Mouse (Mus musculus) frontal cortex, adult 2 months (tissue): ENCODE results near the gene Cutc. TPM values are rescaled to one million over a fixed set of nuclear protein-coding genes. Genes with fewer than 3 reads are reported as not detected.

Source experiments
- DNase-seq, 2 experiments: peaks; one replicate each; pipeline ENCODE4 v3.0.0; 2022; ENCODE audit warnings: low spot score in 1 of 2; ENCODE audit errors: extremely low spot score in 1 of 2
- polyA plus RNA-seq: library from polyadenylated mRNA; depleted of rRNA; stranded (reverse); fragments of >200 nt; gene quantifications from 2 replicates; pipeline ENCODE4 v1.2.3, GENCODE M21; 2012; rRNA removed

The Cutc gene
- 8.1 and 8.7 TPM in 2 replicates for polyA plus RNA-seq

- DNase-seq, result peak; percentile 92 to 97
Measured at GRCm38 (mm10) chr19:43752489-43753225, at the start of gene Cutc, which contains the start of gene Cox15. TSS of gene Cutc (plus strand) at chr19:43752996. TSS of gene Cox15 (minus strand) at chr19:43753000.

DNA sequence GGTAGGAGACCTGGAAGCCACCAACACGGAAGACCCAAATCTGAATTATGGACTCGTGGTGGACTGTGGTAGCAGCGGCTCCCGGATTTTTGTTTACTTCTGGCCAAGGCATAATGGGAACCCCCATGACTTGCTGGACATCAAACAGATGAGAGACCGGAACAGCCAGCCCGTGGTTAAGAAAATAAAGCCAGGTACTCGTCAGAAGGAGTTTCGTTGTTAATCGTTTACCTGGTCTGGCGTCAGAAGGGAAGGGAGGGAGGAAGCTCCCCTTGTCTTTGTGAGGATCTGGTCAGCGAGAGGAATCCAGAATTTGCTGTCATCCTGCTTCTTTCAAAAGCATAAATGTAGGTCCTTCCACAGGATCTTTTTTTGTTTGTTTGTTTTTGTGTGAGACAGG lies 48.6 kb upstream of the Cutc start:
- DNase-seq, result no peak

DNA sequence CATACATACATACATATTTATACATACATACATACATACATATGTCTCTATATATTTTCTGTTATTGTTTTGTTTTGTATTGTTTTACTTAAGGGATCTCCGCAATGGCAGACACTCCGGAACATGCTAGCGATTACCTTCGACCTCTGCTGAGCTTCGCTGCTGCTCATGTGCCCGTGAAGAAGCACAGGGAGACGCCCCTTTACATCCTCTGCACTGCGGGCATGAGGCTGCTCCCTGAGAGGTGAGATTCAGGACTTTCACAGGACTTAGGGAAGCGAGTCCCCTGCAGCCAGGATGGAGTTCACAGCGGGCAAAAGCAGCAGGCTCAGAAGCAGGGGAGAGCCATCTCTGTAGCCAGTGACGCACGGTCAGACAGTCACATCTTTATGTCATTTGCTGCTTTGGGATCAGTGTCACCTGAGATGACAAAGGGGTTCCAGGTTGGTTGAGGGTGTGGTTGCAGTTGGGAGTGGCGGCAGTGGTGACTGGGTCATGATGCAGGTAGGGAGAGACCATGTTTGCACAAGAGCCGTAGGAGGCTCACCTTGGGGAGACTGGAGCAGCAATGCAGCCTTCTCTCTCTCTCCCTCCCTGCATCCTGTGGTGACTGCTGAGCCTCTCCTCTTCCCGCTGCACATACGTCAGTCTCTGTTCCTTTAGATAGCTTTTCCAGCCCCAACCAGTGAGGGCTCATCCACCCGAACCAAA lies 47.9 kb upstream of the Cutc start:
- DNase-seq, result no peak

DNA sequence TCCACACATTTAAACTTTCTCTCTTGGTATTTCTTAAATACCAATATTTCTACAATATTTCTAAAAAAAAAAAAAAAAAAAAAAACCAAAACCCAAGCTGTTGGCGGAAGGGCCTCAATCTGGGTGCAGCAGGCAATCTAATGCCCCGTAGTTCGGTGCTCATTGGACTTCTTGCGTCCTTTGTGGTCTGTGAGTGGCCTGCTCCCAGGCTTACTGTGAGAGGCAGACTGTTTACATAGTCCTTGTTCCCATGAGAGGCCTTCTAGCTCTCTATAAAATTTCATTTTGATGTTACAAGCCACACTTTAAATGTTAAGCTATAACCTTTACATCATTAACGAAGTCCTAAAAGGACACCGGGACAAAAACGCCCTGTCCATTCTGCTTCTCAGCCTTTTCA lies 44.6 kb upstream of the Cutc start:
- DNase-seq, result no peak

DNA sequence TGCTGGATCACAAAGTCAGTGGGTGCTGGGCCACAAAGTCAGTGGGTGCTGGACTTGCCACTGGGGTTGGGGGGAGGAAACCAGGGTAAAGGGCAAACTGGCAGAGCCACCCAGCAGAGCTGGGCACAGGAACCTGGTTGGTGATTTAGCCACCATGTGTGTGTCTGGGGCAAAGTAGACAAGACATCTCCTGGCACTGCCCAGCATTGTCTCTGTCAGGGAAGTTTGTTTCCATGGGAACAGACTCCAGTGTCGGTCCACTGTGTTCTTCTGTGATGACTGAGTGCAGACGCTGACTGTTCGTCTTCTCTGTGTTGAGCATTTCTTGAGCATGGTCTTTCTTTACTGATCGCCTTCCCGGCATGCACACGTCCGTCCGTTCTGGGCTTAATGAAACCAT lies 43.5 kb upstream of the Cutc start:
- DNase-seq, result no peak

DNA sequence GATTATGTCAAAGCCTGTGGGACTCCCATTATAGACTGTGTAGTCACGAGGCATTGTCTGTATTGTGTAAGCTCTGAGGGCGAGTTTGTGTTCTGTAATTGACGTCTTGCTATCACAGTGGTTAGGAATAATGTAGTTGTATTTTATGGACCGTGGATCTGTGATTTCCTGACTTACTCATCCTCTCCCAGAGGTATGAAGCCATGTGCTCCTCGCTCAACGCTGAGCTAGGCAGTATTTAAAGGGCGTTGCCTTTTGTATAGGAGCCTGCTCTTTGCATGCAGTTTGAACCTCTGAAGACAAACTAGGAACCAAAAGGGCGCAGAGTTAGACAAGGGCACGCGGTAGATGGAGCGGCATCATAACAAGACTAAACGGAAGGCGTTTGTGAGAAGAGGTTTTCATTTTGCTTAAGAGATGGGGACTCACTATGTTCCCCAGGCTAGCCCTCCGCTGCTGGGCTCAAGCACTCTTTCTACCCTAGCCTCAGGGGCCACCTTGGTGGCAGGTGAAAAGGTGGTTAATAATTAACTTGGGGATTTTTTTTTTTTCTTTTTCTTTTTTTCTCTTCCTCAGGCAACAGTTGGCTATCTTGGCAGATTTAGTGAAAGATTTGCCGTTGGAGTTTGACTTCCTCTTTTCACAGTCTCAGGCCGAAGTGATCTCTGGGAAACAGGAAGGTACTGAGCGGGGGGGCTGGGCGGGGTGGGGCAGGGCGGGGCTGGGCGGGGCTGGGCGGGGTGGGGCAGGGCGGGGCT lies 41.5 kb upstream of the Cutc start:
- no peak for DNase-seq

- DNase-seq, result no peak
Measured at GRCm38 (mm10) chr19:43711971-43712370, 40.8 kb upstream of the Cutc start.

DNA sequence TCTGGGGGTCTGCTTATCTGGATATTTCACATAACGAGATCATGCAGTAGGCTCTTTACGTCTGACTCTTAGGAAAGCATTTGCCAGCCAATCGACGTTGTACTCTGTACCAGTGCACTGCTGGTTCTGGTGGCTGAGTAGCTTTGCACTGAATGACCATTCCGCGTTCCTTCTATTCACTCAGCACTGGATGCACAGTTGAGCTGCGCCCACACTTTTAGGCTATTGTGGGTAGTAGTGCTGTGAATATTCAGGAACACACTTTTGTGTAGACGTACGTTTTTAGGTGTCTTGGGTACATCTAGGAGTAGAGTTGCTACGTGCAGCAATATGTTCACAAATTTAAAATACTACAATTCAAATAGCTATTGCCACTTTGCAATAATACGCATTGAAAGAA lies 32.7 kb upstream of the Cutc start:
- DNase-seq, result no peak

DNA sequence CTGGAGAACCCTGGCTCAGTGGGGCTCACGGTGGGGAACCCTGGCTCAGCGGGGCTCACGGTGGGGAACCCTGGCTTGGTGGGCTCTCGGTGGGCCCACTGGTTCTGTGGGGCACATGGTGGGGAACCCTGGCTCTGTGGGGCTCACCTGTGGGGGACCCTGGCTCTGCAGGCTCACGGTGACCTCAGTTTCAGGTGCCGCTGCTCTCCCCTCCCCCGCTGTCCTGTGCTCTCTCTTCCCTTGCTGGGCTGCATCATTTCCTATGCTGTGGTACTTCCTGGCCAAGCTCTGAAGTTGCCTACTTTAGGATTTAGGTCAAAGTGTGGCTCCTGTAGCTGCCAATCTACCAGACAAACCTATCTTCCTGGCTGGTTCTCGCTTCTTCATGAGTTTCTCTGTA lies 29.9 kb upstream of the Cutc start:
- DNase-seq, result no peak

- no peak for DNase-seq
Measured at GRCm38 (mm10) chr19:43723501-43723900, 29.3 kb upstream of the Cutc start.

- no peak for DNase-seq
Measured at GRCm38 (mm10) chr19:43724194-43724593, 28.6 kb upstream of the Cutc start.

DNA sequence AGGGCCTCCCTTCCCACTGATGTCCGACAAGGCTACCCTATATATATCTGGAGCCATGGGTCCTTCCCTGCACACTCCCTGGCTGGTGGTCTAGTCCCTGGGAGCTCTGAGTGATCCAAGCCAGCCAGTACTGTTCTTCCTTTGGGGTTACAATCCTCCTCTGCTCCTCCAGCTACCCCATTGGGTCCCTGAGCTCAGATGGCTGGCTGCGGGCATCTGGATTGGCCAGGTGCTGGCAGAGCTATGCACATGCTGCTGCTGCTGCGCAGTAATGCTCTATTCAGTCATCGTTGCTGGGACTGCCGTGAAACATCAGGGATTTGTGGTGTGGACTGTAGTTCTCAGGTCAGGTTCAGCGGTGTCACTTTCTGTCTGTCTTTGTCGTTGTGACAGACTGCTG lies 28.0 kb upstream of the Cutc start:
- no peak for DNase-seq

- no peak for DNase-seq
Measured at GRCm38 (mm10) chr19:43726510-43727146, 26.2 kb upstream of the Cutc start.

DNA sequence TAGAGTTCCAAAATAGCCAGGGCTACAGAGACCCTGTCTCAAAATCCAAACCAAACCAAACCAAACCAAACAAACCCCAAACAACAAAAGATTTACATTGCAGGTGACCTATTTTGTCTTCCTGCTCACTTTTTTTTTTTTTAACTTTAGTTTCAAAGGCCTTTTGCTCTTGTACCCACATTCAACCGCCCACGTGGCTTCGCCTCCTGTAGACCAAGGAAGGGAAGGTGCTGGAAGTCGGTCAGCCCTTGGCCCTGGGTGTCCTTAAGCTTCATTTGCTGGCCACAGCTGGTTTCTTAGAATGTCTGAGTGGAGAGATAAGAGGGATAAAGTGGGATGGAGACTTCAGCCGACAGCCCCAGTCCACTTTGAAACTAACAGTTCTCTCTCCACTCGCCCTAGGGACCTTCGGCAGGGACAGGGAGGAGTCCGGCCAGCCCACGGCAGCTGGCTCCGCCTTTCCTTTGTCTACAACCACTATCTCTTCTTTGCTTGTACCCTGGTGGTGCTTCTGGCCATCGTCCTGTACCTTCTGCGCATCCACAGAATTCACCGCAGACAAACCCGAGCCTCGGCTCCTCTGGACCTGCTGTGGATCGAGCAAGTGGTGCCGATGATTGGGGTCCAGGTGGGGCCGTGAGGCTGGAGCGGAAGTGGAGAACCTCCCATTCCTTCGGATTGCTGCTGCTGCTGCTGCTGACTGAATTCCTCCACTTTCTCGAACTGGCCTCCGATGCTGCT lies 23.3 kb upstream of the Cutc start:
- DNase-seq, result no peak

- no peak for DNase-seq
Measured at GRCm38 (mm10) chr19:43730037-43730428, 22.8 kb upstream of the Cutc start.

GRCm38 (mm10) chr19:43731157-43731556 lies 21.6 kb upstream of the Cutc start:
- no peak for DNase-seq

- no peak for DNase-seq
Measured at GRCm38 (mm10) chr19:43738409-43738808, 14.4 kb upstream of the Cutc start.

- no peak for DNase-seq
Measured at GRCm38 (mm10) chr19:43743401-43743800, 9.4 kb upstream of the Cutc start.

GRCm38 (mm10) chr19:43745740-43746139 lies 7.1 kb upstream of the Cutc start:
- no peak for DNase-seq

DNA sequence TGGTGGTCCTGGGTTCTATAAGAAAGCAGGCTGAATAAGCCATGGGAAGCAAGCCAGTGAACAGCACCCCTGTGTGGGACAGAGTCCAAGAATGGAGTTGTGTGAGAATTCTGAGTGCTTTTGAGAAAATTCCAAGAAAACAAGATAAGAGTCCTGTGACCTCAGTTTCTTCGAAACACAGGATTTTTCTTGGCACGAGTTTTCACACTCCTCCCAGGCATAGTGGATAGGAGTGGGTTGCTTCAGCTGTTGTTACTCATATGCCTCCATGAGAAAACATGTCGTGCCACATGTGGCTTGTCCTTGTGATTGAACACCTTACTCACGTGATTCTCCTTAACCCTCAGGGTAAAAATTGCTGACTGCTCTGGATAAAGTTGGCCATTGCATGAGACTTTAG lies 4.9 kb upstream of the Cutc start:
- DNase-seq, result no peak
